Mouse (Mus musculus): Measurements from ENCODE around the gene Ica1l.

DNA sequence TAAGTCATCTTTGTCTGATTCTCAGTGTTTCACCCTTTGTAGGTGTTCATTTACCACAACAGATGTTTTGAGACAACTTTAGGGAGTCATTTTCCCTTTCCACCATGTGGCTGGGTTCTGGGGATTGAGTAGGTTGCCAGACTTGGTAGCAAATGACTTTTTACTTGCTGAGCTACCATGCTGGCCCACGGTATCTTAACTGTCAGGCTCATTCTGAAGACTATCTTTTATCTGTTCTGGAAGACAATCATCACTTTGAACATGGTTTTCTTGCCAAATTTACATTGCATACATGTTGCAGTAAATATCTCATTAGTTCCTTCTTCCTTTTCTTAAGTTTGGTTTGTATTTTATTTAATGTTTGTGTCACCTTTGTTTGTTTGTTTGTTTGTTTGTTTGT lies 97.0 kb downstream of the Ica1l start:
- no peak for TF ChIP-seq POLR2A (IDR thresholded peaks at IDR 0.05; ENCODE audit: borderline replicate concordance, low read depth, low read length)
- TF ChIP-seq CTCF (IDR thresholded peaks at IDR 0.05; ENCODE audit: low read depth, low read length) = no peak

Data from bone marrow macrophage, adult 2 months (primary cell).